Mouse (Mus musculus) brain, embryonic 14.5 days (tissue): Measurements from ENCODE around the gene St6galnac5.

Source experiments
- CTCF ChIP-seq: fragments of 200-500 bp; IDR thresholded peaks from 2 replicates; pipeline ENCODE4 v1.5.1; 2012; ENCODE audit warnings: inconsistent platforms, mild to moderate bottlenecking, moderate library complexity, borderline replicate concordance; ENCODE audit not compliant: insufficient read depth, insufficient read length; ENCODE audit errors: extremely low read depth
- POLR2A ChIP-seq: fragments of 200-500 bp; IDR thresholded peaks from 2 replicates; pipeline ENCODE4 v1.6.1; 2012; ENCODE audit warnings: mild to moderate bottlenecking, inconsistent platforms, borderline replicate concordance; ENCODE audit not compliant: poor library complexity, insufficient read depth, insufficient read length, severe bottlenecking; ENCODE audit errors: extremely low read depth

DNA sequence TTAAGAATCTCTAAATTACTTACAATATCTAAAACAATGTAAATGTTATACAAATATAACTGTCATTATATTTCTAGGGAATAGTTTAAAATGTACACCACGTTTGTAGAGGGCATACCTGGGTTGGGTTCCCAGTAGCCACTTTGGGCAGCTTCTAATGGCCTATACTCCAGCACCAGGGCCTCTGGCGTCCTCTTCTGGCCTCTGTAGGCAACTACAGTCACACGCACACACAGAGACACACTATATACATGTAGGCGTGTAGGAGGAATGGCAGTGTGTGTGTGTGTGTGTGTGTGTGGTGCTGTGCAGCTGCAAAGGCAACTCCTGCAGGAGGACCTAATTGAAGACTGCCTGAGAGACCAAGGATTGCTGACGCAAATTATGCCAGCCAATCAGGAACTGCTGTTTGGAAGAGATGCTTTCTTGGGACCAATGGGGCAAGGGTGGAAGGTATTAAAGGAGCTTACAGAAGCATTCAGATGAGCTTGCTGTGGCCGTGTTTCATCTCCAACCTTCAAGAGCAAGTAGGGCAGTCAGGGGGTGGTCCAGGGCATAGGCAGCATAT is 106.2 kb downstream of the St6galnac5 start:
- peak; percentile 16; the same call in 1 of the 2 replicates for TF ChIP-seq CTCF
- no peak for TF ChIP-seq POLR2A
